Mouse (Mus musculus) lung, postnatal 10 days (tissue): ENCODE measurements around the gene Ctsa.
A peak's percentile ranks its signal among the peaks of the same experiment; 100 is the strongest.

ENCODE experiments used
- DNase-seq: peaks from one replicate; pipeline ENCODE4 v3.0.0; 2021

The Ctsa gene

GRCm38 (mm10) chr2:164879568-164880277 lies 47.0 kb downstream of the Ctsa start:
- DNase-seq = peak; percentile 94

- no peak for DNase-seq
Observed at GRCm38 (mm10) chr2:164882619-164883018, 49.9 kb downstream of the Ctsa start.

DNA sequence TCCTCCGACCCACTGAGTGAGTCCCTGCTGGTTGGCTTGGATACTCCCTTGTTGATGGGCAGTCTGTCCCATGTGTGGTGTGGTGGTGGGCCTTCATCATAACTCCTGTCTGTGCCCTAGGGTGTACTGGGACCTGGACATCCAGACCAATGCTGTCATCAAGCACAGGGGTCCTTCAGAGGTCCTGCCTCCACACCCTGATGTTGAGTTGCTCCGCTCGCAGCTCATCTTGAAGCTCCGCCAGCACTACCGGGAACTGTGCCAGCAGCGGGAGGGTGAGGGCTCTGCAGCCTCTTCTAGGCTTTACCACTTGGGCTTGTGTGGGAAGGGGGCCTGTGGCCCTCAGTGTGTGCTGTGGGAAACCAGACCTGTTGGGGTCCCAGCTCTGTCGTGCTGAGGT lies 53.1 kb downstream of the Ctsa start:
- DNase-seq = peak; percentile 89

- no peak for DNase-seq
Observed at GRCm38 (mm10) chr2:164886617-164887016, 53.9 kb downstream of the Ctsa start.

DNA sequence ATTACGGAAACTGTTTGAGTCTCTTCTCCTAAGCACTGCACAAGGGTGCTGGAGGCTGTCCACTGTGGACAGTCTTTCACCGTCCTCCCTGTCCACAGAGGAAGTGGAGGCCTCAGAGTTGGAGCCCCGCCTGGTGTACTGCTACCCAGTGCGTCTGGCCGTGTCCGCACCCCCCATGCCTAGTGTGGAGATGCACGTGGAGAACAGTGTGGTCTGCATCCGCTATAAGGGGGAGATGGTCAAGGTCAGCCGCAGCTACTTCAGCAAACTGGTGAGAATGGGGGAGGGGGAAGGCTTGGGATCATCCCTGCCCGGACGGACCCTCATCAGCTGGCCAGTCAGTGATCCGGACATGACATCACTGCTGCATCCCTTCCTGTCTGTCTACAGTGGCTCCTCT lies 56.3 kb downstream of the Ctsa start:
- DNase-seq = no peak

DNA sequence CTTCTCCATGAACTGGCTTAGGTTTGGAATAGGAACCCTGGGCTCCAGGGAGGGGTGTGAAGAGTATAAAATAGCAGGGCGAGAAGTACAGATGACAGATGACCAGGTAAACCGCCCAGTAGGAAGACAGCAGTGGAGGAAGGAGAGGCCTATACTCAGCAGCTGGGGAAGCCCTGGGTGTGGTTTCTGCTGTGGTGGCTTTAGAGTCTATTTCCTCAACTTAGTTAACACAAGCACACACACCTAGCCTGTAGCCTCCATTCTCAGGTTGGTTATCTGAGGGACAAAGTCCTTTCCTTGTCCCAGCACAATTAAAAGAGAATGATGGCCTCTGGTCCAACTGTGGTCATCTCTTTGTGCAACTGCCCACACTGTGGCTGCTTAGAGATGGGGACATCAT lies 57.3 kb downstream of the Ctsa start:
- DNase-seq = no peak
